Mouse (Mus musculus): ENCODE measurements at regions not wholly inside any gene's neighbourhood (a gene's known extent, or its start where the extent isn't known, plus 50 kb on each side); places are given as distances from the start of the nearest gene placed in this dataset.

- TF ChIP-seq CTCF (IDR thresholded peaks at IDR 0.05): no peak
- intact Hi-C loops (cut with DNase I): loop anchor here (10.0 kb wide), 1 partner anchor 167 kb away; no protein-coding TSS in a partner anchor
These were observed 153.2 kb downstream of the Qrsl1 start for GRCm38 (mm10) chr10:43748300-43748699.

GRCm38 (mm10) chr10:43749496-43750110 is 151.9 kb downstream of the Qrsl1 start:
- no peak for TF ChIP-seq CTCF (IDR thresholded peaks at IDR 0.05)
- DNase-seq: no peak
- intact Hi-C loops (cut with DNase I): loop anchor here (10.0 kb wide), 1 partner anchor 165 kb away; no protein-coding TSS in a partner anchor
- Histone ChIP-seq H3K27ac (no peak overlapping the region), H3K4me3 (no peak overlapping the region)

More at GRCm38 (mm10) chr10:43748300-43748699, 153.2 kb downstream of the Qrsl1 start:
- no peak for DNase-seq
- Histone ChIP-seq H3K27ac (no peak overlapping the region), H3K4me3 (no peak overlapping the region)

GRCm38 (mm10) chr10:43750401-43750800 is 151.1 kb downstream of the Qrsl1 start:
- intact Hi-C loops (cut with DNase I): no loop called here
- no peak for TF ChIP-seq CTCF (IDR thresholded peaks at IDR 0.05)
- H3K27ac ChIP-seq: no peak overlapping the region
- H3K4me3 ChIP-seq: no peak overlapping the region
- no peak for DNase-seq

GRCm38 (mm10) chr10:43750854-43751253 is 150.7 kb downstream of the Qrsl1 start:
- no peak for TF ChIP-seq CTCF (IDR thresholded peaks at IDR 0.05)
- intact Hi-C loops (cut with DNase I): no loop called here
- DNase-seq: no peak
- Histone ChIP-seq H3K4me3 (no peak overlapping the region), H3K27ac (no peak overlapping the region)

GRCm38 (mm10) chr10:43751881-43752675 is 149.5 kb downstream of the Qrsl1 start:
- Histone ChIP-seq H3K27ac (peak overlapping the region; percentile 38), H3K4me3 (no peak overlapping the region)
- intact Hi-C loops (cut with DNase I): no loop called here
- no peak for TF ChIP-seq CTCF (IDR thresholded peaks at IDR 0.05)
- DNase-seq: peak; percentile 85

GRCm38 (mm10) chr10:43756881-43757565 is 144.5 kb downstream of the Qrsl1 start:
- Histone ChIP-seq H3K27ac (no peak overlapping the region), H3K4me3 (no peak overlapping the region)
- DNase-seq: no peak
- intact Hi-C loops (cut with DNase I): no loop called here
- TF ChIP-seq CTCF (IDR thresholded peaks at IDR 0.05): no peak

- DNase-seq: no peak
- no peak overlapping the region for H3K4me3 ChIP-seq
- H3K27ac ChIP-seq: no peak overlapping the region
- intact Hi-C loops (cut with DNase I): no loop called here
- no peak for TF ChIP-seq CTCF (IDR thresholded peaks at IDR 0.05)
These were observed 143.2 kb downstream of the Qrsl1 start for GRCm38 (mm10) chr10:43758124-43759025.

GRCm38 (mm10) chr10:43759186-43759905 is 142.2 kb downstream of the Qrsl1 start:
- TF ChIP-seq CTCF (IDR thresholded peaks at IDR 0.05): no peak
- no peak overlapping the region for H3K27ac ChIP-seq
- H3K4me3 ChIP-seq: no peak overlapping the region
- no peak for DNase-seq
- intact Hi-C loops (cut with DNase I): no loop called here

- intact Hi-C loops (cut with DNase I): no loop called here
- no peak for DNase-seq
- Histone ChIP-seq H3K27ac (no peak overlapping the region), H3K4me3 (no peak overlapping the region)
- TF ChIP-seq CTCF (IDR thresholded peaks at IDR 0.05): no peak
These were observed 141.7 kb downstream of the Qrsl1 start for GRCm38 (mm10) chr10:43759906-43760281.

- H3K27ac ChIP-seq: no peak overlapping the region
- intact Hi-C loops (cut with DNase I): no loop called here
These were observed 139.5 kb downstream of the Qrsl1 start for GRCm38 (mm10) chr10:43761979-43762570.

GRCm38 (mm10) chr10:43764581-43764980 is 137.0 kb downstream of the Qrsl1 start:
- no peak overlapping the region for H3K4me3 ChIP-seq
- intact Hi-C loops (cut with DNase I): no loop called here
- DNase-seq: no peak
- H3K27ac ChIP-seq: no peak overlapping the region
- no peak for TF ChIP-seq CTCF (IDR thresholded peaks at IDR 0.05)

More at GRCm38 (mm10) chr10:43761979-43762570, 139.5 kb downstream of the Qrsl1 start:
- H3K4me3 ChIP-seq: no peak overlapping the region
- no peak for TF ChIP-seq CTCF (IDR thresholded peaks at IDR 0.05)
- DNase-seq: no peak
